Mouse (Mus musculus) adrenal gland, postnatal 10 days (tissue): ENCODE data around the gene Pml. TPM values are rescaled to one million over a fixed set of nuclear protein-coding genes. Genes with fewer than 3 reads are reported as not detected.
A peak's percentile ranks its signal among the peaks of the same experiment; 100 is the strongest.

Source experiments
- DNase-seq: peaks from one replicate; pipeline ENCODE4 v3.0.0; 2021; ENCODE audit warnings: mixed read lengths
- long read RNA-seq, 2 experiments: library from polyadenylated mRNA; stranded (forward); transcript quantifications; one replicate each; pipeline ENCODE4 v2.0.0; 2021
- total RNA-seq, 2 experiments: library from RNA; stranded (reverse); gene quantifications; 2 replicates each; pipeline ENCODE4 v1.2.3; 2021

Pml gene
- total RNA-seq = 10 to 100 TPM; 21.8 to 25.6 TPM
- long read RNA-seq, experiment 1, full-length matches to known transcripts = 1 of 11 reads
- long read RNA-seq, experiment 1, partial matches to known transcripts = 1 of 11 reads
- long read RNA-seq, experiment 1, other reads (novel, unspliced or antisense) = 9 of 11 reads
- long read RNA-seq, experiment 2, full-length matches to known transcripts = 5 of 8 reads
- long read RNA-seq, experiment 2, partial matches to known transcripts = 0 of 8 reads
- long read RNA-seq, experiment 2, other reads (novel, unspliced or antisense) = 3 of 8 reads

GRCm38 (mm10) chr9:58249592-58250192 lies at the start of gene Pml:
Gene Pml, minus strand, starts transcription at chr9:58249786.
- peak; percentile 90 for DNase-seq

- no peak for DNase-seq
Observed at GRCm38 (mm10) chr9:58297961-58298477, 48.4 kb upstream of the Pml start.

GRCm38 (mm10) chr9:58297065-58297464 lies 47.5 kb upstream of the Pml start:
- DNase-seq = no peak

GRCm38 (mm10) chr9:58295766-58296361 lies 46.3 kb upstream of the Pml start:
- no peak for DNase-seq

- no peak for DNase-seq
Observed at GRCm38 (mm10) chr9:58295345-58295744, 45.8 kb upstream of the Pml start.

GRCm38 (mm10) chr9:58294527-58294926 lies 44.9 kb upstream of the Pml start:
- no peak for DNase-seq

GRCm38 (mm10) chr9:58289901-58290300 lies 40.3 kb upstream of the Pml start:
- DNase-seq = no peak

GRCm38 (mm10) chr9:58289090-58289489 lies 39.5 kb upstream of the Pml start:
- no peak for DNase-seq

- DNase-seq = no peak
Observed at GRCm38 (mm10) chr9:58283431-58283830, 33.8 kb upstream of the Pml start.

GRCm38 (mm10) chr9:58281597-58281996 lies 32.0 kb upstream of the Pml start:
- DNase-seq = peak; percentile 58

- DNase-seq = peak; percentile 70
Observed at GRCm38 (mm10) chr9:58280259-58281109, 30.9 kb upstream of the Pml start.

GRCm38 (mm10) chr9:58279780-58280179 lies 30.2 kb upstream of the Pml start:
- no peak for DNase-seq

- DNase-seq = no peak
Observed at GRCm38 (mm10) chr9:58278821-58279723, 29.5 kb upstream of the Pml start.

- DNase-seq = no peak
Observed at GRCm38 (mm10) chr9:58278313-58278712, 28.7 kb upstream of the Pml start.

GRCm38 (mm10) chr9:58276346-58276745 lies 26.8 kb upstream of the Pml start:
- no peak for DNase-seq

- DNase-seq = no peak
Observed at GRCm38 (mm10) chr9:58275797-58276196, 26.2 kb upstream of the Pml start.

GRCm38 (mm10) chr9:58275115-58275774 lies 25.7 kb upstream of the Pml start:
- DNase-seq = peak; percentile 72

- no peak for DNase-seq
Observed at GRCm38 (mm10) chr9:58274626-58275025, 25.0 kb upstream of the Pml start.

- DNase-seq = no peak
Observed at GRCm38 (mm10) chr9:58274101-58274604, 24.6 kb upstream of the Pml start.

- DNase-seq = no peak
Observed at GRCm38 (mm10) chr9:58272855-58273254, 23.3 kb upstream of the Pml start.
